Mouse (Mus musculus) adrenal gland, postnatal 25 days (tissue): ENCODE data around the gene Nup153. TPM values are rescaled to one million over a fixed set of nuclear protein-coding genes. Genes with fewer than 3 reads are reported as not detected.

ENCODE experiments used
- DNase-seq: peaks from one replicate; pipeline ENCODE4 v3.0.0; 2021; ENCODE audit warnings: mixed read lengths
- total RNA-seq: library from RNA; stranded (reverse); gene quantifications from 2 replicates; pipeline ENCODE4 v1.2.3, GENCODE M21; 2021

The Nup153 gene
- total RNA-seq, 1 experiment from 2014 or later: 65.3 TPM

DNA sequence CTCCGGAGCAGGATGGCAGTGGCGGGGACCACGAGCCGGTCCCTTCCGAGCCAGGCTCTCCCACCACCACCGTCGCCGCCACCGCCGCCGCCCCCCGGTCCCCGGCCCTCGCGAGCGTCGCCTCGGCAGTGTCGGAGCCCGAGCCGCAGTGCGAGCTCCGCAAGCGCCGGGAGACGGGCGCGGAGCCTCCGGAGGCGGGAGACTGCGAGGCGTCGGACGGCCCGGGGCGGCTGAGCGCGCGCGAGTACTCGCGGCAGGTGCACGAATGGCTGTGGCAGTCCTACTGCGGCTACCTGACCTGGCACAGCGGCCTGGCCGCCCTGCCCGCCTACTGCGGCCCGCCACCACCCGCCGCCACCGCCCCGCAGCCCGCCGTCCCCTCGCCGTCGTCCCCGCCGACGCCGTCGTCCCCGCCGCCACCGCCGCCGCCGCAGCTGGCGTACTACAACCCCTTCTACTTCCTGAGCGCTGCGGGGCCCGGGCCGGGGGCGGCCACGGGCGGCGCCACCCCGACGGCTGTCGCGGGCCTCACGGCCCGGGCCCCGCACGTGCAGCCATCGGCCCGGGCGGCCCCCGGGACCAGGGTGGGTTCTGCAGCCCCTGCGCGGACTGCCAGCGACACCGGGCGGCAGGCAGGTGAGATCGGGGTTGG, 58.0 kb downstream of the Nup153 start:
- DNase-seq: peak; percentile 31

DNA sequence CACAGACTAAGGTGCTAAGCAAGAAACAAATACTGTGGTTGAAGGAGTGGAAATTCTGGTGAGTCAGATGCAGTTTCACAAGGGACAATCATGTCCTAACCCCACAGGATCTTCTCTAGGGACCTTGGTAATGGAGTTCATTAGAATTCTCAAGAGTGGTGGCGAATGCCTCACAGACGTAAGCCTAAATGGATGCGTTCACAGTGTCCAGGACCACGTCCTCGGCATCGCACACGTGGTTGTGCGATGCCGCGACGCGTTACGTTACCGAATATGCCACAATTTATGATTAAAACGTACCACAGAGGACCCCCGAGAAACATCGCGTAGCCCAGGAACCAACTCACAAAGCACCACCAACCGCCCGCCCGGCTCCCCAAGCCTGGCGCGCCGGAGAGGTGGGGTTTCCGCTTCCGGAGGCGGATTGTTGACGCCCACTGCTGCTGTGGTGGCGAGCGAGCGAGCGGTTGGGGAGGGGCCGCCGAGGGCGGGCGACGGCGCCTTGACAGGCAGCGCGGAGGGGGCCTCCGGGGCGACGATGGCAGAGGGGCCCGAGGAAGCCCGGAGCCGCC, 58.6 kb downstream of the Nup153 start, which contains the start of gene Fam8a1:
Gene Fam8a1, plus strand, starts transcription at position 475 of the 572 bp plus-strand sequence.
- DNase-seq: peak; percentile 92

DNA sequence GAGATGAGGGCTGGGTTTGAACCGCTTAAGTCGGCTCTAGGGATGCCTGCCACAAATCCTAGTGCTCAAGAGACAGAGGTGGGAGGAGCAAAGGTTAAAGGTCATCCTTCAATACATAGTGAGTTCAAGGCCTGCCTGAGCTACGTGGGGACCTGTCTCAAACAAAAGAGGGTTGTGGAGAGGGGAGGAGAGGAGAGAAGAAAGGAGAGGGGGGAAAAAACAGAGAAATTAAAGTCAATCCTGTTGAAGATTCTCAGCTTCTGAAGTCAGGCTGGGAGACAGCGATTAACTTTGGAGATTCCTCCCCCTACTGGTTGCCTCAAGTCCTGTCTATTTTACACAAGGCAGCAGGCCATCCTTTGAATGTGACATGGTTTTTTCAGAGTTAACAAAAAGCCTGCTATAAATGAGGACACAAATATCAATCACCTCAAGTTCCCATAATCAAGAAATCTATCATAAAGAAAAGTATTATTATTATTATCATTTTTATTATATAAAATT, 64.2 kb downstream of the Nup153 start:
- DNase-seq: no peak

DNA sequence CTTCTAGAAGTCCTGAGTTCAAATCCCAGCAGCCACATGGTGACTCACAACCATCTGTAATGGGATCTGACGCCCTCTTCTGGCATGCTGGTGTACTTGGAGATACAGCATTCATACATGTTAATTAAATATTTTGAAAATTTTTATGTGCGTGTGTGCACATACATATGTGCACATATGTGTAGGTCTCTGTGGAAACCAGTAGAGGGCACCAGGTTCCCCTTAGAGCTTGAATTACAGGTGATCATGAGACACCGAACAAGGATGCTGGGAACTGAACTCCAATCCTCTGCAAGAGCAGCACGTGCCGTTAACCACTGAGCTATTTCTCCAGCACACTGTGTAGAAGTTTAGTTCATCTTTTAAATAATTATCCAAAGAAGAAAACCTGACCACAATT, 68.5 kb downstream of the Nup153 start:
- DNase-seq: no peak

DNA sequence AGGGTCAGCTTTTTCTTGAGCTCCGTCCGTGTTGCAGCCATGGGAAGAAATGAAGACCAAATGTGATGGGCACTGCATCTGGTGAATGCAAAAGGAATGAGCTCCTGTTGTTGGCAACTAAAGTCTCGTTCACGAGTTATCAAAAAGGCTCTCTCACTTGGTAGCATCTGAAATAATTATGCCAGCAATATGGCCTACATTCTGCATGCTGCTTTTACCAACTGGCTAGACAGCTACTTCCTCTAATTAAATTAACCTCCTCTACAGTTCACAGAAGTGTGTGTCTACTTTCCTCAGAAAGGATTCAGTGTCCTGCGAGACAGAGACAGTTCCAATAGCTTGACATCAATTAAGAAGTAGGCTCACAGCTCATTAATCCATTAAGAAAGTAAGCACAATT, 73.2 kb downstream of the Nup153 start:
- no peak for DNase-seq

DNA sequence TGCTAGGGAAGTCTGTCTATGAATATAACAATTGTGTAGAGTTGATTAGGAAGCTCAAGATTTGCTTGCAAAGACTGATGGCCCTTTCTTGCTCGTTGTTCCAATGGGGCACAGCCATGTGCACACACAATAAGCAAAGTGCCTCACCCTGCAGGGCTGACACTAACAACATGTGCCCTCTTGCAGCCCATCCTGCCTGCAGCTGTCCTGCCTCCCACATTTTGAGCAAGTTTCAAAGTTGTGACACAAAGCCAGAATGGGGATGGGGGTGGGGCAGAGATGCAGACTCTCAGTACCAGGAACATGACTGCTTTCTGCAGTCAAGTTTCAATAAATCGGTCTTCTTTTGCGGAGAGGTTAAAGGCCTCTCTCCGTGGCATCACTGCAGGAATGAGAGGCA, 74.1 kb downstream of the Nup153 start:
- DNase-seq: no peak

DNA sequence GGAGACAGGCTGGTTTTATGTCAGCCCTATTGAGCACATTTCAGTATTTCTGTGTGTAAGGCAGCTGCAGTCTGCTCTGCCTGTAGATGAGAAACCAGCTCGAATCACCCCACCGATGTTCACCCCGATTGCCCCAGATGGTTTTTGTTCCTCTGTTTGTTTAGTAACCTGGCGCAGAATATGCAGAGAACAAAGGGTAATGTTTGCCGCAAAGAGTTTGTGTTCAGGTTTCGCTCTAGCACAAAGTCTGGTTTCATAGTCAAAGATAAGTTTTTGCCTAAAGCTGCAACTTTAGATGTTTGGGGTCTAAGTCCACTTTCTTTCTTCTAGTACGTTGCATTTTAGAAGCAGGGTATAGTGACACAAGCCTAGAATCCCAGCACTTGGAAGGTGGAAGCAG, 75.1 kb downstream of the Nup153 start:
- no peak for DNase-seq

DNA sequence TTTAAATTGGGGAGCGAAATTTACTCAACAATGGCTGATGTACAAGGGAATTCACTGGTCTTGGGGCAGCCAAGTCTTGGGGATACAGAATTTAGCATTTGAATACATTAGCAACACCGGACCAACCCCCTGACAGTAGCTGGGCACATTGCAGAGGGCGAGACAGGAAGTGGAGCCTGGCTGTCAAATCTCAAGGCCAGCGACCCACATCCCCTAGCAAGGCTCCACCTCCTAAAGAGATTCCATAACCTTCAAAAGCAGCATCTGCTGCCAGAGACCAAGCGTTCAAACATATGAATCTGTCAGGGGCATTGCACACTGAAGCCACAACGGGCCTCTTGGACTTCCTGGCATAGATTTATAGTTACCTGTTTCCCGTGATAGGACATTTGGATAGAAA, 75.9 kb downstream of the Nup153 start:
- DNase-seq: no peak

DNA sequence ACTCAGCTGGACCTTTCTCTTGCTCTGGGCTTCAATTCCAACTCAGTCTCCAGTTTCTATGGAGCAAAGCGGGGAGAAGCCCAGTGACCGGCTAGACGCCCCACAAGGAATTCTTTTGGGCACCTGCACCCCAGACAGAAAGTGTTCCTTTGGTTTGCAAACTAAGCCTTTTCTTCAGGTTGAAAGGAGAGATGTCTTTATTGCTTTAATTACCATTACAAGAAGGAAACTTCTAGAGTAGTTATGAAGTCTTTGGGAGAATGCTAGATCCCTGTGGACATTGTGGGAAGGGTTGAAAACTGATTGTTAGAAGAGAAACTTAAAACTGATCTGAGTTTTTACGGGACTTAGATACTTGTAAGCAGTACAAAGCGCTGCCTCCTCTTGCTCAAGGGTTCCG, 82.3 kb downstream of the Nup153 start:
- no peak for DNase-seq

DNA sequence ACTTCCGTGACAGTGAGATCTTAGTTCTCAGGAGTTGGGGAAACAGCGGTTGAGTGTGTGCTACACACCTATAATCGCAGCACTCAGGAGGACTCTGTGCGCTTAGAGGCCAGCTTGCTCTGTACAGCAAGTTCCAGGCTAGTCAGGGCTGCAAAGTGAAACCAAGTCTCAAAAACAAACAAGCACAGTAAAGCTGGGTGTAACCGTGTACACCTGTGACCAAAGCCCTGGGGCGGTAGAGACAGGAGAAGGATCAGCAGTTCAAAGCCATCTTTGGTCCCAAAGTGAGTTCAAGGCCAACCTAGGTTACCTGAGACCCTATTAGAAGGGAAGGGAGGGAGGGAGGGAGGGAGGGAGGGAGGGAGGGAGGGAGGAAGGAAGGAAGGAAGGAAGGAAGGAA, 83.6 kb downstream of the Nup153 start:
- no peak for DNase-seq

DNA sequence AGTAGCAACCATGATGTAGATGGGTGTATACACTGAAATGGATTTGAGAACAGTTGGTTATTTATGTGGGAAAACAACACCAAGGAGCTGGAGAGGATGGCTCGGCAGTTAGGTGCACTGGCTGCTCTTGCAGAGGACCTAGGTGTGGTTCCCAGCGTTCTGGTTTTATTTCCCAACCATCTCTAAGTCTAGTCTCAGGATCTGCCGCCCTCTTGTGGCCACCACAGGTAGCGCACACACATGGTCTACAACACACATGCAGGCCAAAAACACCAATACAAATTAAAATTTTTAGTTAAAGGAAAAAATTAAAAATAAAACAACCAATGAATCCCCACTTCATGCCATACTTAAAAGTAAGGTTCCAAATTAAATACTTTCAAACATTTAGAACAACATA, 85.4 kb downstream of the Nup153 start:
- DNase-seq: no peak

DNA sequence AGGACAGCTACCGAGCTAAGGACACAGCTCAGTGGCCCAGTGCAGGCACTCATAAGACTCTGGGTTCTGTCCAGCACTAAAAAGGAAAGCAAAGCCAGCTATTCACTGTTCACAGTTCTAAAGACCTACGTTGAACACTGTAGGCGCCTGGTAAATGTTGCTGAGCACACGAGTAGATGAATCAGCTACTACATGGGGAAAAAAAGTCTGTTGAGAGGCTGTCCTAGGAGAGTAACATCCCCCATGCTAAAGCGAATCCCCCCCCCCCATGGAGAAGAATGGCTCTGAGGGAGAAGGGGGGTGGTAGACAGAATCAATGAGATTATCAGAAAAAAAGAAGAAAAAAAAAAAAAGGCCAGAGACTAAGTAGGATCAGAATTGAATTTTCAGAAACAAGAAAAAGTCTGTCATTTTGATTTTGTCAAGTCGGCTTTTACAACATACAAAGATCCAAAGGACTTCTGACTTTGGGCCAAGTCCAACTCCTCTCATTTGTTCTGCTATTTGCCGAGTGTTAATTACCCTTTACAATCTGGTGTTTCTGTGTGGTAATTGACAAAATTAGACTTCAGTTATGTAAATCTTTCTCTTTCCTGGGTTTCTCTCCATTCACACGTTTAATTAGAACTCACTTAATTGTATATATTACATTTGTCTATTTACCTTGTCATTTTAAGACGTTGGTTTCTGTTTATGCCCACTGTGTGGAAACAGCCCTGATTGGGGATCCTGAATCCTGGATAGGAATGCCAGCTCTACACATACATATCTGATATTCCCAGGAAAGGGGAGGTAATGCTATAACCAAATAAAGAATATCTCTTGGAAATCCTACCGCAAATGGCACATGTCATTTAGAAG, 86.9 kb downstream of the Nup153 start:
- DNase-seq: no peak

DNA sequence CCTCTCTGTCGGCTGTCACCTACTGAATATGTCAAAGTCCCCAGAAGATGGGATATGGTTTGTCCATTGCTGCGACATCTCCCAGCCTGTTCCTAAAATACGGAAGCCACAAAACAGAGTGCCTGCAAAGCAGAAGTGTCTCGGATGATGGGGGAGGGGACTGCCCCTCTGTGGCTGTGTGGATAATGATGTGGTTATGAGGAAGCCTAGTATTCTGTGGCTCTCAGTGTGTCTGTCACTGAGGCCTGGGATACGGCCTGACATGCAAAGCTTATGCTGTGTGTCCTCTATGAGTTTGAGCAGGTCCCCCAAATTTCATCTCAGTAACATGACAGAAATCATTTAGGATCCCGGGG, 93.6 kb downstream of the Nup153 start:
- no peak for DNase-seq

DNA sequence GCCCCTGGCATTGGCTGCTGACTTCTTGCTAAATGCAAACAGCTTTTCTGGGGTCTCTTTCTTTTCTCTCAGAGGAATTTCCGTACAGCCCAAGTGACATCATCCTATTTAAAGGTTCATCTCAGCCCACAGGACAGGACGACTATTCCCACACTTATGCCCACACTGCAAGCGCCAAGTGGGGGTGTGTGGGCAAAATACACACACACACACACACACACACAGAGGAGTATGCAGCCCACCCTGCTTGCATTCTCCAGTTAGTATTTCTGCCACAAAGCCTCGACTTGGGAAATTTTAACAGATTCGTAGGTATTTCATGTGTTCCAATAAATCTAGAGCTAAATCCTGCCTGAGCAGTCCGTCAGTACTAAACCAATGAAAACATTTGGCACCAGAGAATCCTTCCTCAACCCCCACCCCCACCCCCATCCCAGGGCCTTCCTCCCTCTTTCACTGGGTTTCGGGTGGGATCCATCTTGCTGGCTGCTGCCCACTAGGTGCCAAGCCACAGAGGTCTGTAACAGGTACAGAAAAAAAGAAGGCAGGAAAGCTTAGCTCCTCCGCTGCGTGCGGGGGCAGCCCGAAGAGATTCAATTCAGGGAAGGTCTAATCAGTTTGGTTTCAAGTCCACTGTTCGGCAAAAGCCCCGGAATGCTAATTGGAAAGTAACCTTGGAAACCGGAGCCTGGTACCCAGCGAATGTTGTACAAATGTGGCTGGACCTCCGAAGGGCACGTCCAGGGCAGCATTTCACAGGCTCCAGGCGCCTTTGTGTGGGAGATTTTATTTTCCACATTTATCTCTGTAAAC, 94.2 kb downstream of the Nup153 start:
- DNase-seq: no peak

DNA sequence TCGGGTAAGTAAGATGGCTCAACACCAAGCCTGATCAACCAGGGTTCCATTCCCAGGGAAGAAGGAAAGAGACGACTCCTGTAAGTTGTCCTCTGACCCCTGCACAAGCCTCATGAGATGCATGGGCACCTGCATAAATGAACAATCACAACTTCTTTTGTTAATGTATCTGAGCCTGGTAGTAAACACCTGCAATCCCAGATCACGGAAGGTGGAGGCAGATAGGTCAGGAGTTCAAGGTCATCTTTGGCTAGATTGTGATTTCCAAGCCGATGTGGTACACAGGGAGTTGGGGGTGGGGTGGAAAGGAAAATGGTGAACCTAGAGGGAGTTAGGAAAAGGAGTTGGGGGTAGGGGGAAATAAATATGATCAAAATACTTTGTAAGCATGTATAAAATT, 94.9 kb downstream of the Nup153 start:
- DNase-seq: no peak

Other genes with a start within 250 kb of the Nup153 start
- gene Cap2, start 226.1 kb downstream of the Nup153 start, total RNA-seq: 4.6 and 6.2 TPM in 2 replicates
- gene Fam8a1, start 58.4 kb downstream of the Nup153 start, total RNA-seq: 52.3 and 53.6 TPM in 2 replicates
- 27.4 and 41.8 TPM in 2 replicates for gene Kif13a, start 201.9 kb upstream of the Nup153 start, total RNA-seq